Mouse (Mus musculus): ENCODE measurements at regions not wholly inside any gene's neighbourhood (a gene's known extent, or its start where the extent isn't known, plus 50 kb on each side); places are given as distances from the start of the nearest gene placed in this dataset.

- POLR2A ChIA-PET = no interaction called here
- CTCF ChIA-PET = no interaction called here
Measured at GRCm38 (mm10) chr9:115857301-115857700, 52.0 kb upstream of the Gadl1 start.

GRCm38 (mm10) chr9:115858848-115859247 lies 50.4 kb upstream of the Gadl1 start:
- CTCF ChIA-PET = no interaction called here
- POLR2A ChIA-PET = no interaction called here

All from embryonic stem cell, embryonic (primary cell).